Mouse (Mus musculus) hindbrain, postnatal 0 days (tissue): ENCODE measurements around the gene Brsk1. TPM values are rescaled to one million over a fixed set of nuclear protein-coding genes. Genes with fewer than 3 reads are reported as not detected.

Experiments
- ATAC-seq: fragments of 200-750 bp; cut with Nextera tagmentation; 2 replicates; pipeline ENCODE4 v1.8.0; 2017; ENCODE audit warnings: mild to moderate bottlenecking, moderate TSS enrichment, moderate library complexity
- DNase-seq: peaks from one replicate; pipeline ENCODE4 v3.0.0-alpha.2; 2015; ENCODE audit warnings: low spot score
- H3K27ac ChIP-seq: fragments of 300-500 bp; sonication (generic); 2 replicates; pipeline ENCODE4 v1.5.1; 2014; ENCODE audit warnings: mild to moderate bottlenecking
- H3K27me3 ChIP-seq: fragments of 300-500 bp; sonication (generic); 2 replicates; pipeline ENCODE4 v1.6.1; 2014; ENCODE audit warnings: low read length, mixed read lengths; ENCODE audit not compliant: insufficient read depth
- H3K36me3 ChIP-seq: fragments of 300-500 bp; sonication (generic); 2 replicates; pipeline ENCODE4 v1.6.1; 2014; ENCODE audit warnings: low read length, mixed read lengths; ENCODE audit not compliant: insufficient read depth
- H3K4me1 ChIP-seq: fragments of 300-500 bp; sonication (generic); 2 replicates; pipeline ENCODE4 v1.6.1; 2014; ENCODE audit warnings: antibody characterized with exemption, low read length, mixed read lengths; ENCODE audit not compliant: insufficient read depth
- H3K4me2 ChIP-seq: fragments of 300-500 bp; sonication (generic); 2 replicates; pipeline ENCODE4 v1.6.1; 2014; ENCODE audit warnings: low read depth, mild to moderate bottlenecking, low read length, moderate library complexity, mixed read lengths
- H3K4me3 ChIP-seq: fragments of 300-500 bp; sonication (generic); 2 replicates; pipeline ENCODE4 v1.5.1; 2014; ENCODE audit warnings: low read length
- H3K9ac ChIP-seq: fragments of 300-500 bp; sonication (generic); replicated peaks from 2 replicates; pipeline ENCODE4 v1.6.1; 2014; ENCODE audit warnings: mild to moderate bottlenecking, low read length, moderate library complexity, mixed read lengths
- H3K9me3 ChIP-seq: fragments of 300-500 bp; sonication (generic); 2 replicates; pipeline ENCODE4 v1.6.1; 2016; ENCODE audit warnings: low read length, mixed read lengths
- CTCF ChIP-seq: IDR thresholded peaks from 2 replicates; pipeline ENCODE4 v1.5.1; 2016; ENCODE audit warnings: antibody characterized with exemption, control low read depth, low read depth
- WGBS: fragments of 180-500 bp; shearing (Covaris S2); extraction: QIAGEN DNeasy Blood & Tissue Kit; methylation state at CpG from one replicate; pipeline ENCODE4 v1.1.7; 2014; 5-methylcytosine and 5-hydroxymethylcytosine counted together
- polyA plus RNA-seq: library from polyadenylated mRNA; unstranded; fragments of >200 nt; fragmentation: Nextera tagmentation; extraction: Ambion mirVana; gene quantifications from 2 replicates; pipeline ENCODE4 v1.2.1, GENCODE M21; 2015
- total RNA-seq: library from RNA; depleted of rRNA; stranded (reverse); fragments of >200 nt; gene quantifications from 2 replicates; pipeline ENCODE4 v1.2.3, GENCODE M21; 2014

Brsk1 gene
- total and polyA plus RNA-seq, 2 experiments from 2014 or later: 7.1 to 195 TPM

- WGBS: 93% methylated on average over 7 of the region's 7 CpGs
Measured at GRCm38 (mm10) chr7:4675200-4675599, 15.2 kb upstream of the Brsk1 start.

DNA sequence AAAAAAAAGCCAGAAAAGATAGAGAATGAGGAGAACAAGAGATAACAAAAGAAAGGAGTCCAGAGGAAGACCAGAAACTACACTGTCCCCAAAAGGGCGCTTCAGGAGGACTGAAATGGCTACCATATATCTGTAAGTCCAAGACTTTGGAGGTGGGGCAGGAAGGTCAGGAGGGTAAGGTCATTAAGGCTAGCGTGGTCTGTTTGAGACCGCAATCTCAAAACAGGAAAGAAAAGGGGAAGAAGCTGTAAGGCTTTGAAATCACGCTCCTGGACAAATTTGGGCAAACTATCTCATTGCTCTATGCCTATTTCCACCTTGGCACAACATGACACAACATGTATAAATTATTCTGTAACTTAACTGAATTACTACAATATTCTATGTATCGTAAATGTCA is 7.1 kb upstream of the Brsk1 start:
- Histone ChIP-seq H3K4me3 (no peak overlapping the region), H3K36me3 (peaks cover 12% of the 10 kb centered on the region), H3K4me2 (no peak overlapping the region), H3K4me1 (no peaks in the 10 kb centered on the region), H3K27me3 (no peaks in the 10 kb centered on the region), H3K27ac (no peak overlapping the region), H3K9me3 (no peaks in the 10 kb centered on the region), H3K9ac (no peak overlapping the region)
- WGBS: 92% methylated on average over 5 of the region's 5 CpGs
- no peak for ATAC-seq
- no peak for DNase-seq
- TF ChIP-seq CTCF: no peak

More at GRCm38 (mm10) chr7:4675200-4675599, 15.2 kb upstream of the Brsk1 start:
- H3K9ac ChIP-seq: no peak overlapping the region
- no peak for ATAC-seq
- no peaks in the 10 kb centered on the region for H3K4me1 ChIP-seq
- no peaks in the 10 kb centered on the region for H3K27me3 ChIP-seq
- H3K27ac ChIP-seq: no peak overlapping the region
- no peak for TF ChIP-seq CTCF
- H3K9me3 ChIP-seq: no peaks in the 10 kb centered on the region
- no peak for DNase-seq
- H3K4me2 ChIP-seq: no peak overlapping the region
- H3K4me3 ChIP-seq: no peak overlapping the region
- H3K36me3 ChIP-seq: peaks cover 39% of the 10 kb centered on the region

- Histone ChIP-seq H3K9me3 (no peaks in the 10 kb centered on the region), H3K4me2 (peak overlapping the region; percentile 92), H3K27me3 (no peaks in the 10 kb centered on the region), H3K9ac (peak overlapping the region; percentile 52), H3K27ac (peak overlapping the region; percentile 73), H3K4me1 (no peaks in the 10 kb centered on the region), H3K4me3 (peak overlapping the region; percentile 78), H3K36me3 (peaks cover 12% of the 10 kb centered on the region)
- whole genome bisulfite sequencing: 0% methylated on average over 13 of the region's 13 CpGs
- ATAC-seq (no peak), DNase-seq (no peak)
- TF ChIP-seq CTCF: no peak
Measured at GRCm38 (mm10) chr7:4684203-4684602, 6.2 kb upstream of the Brsk1 start.

DNA sequence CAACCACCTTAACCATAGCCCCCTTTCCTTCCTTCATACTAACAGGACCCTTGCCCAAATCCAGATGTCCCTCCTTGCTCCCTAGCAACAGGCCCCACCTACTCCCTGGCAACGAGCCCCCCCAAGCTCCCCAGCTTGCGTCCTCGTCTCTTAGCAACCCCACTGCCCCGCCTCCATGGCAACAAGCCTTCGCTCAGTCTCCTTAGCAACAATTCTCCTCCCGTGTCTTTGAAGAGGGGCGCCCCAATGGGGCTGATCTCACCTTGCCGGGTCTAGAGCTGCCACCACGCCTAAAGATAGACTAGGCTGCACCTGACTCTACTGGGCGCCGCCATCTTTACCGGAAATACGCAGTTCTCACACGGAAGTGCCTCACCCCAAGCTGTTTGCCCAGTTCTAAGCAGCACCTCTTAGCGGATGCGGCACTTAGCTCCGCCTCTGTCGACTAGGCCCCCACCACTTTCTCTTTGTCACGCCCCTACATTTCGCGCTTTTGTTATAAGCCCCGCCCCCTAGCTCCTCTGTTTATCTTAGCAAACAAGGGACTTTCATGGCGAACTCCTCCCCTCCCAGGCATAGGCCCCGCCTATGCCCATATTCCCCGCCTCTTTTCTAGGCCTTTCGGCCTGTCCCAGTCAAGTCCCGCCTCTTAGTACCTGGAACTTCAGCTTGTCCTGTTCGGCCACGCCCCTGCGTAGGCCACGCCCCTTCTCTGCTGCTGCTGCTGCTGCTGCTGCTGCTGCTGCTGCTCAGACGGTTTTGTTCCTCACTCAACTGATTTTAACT is 5.6 kb upstream of the Brsk1 start, which contains the start of gene Hspbp1:
TSS of gene Hspbp1 (minus strand) at position 437 of the 786 bp plus-strand sequence.
- Histone ChIP-seq H3K36me3 (peaks cover 10% of the 10 kb centered on the region), H3K4me1 (no peaks in the 10 kb centered on the region), H3K4me3 (peak within 1 kb of the TSS; percentile 78), H3K9ac (peak within 1 kb of the TSS; percentile 52), H3K27me3 (no peaks in the 10 kb centered on the region), H3K4me2 (peak within 1 kb of the TSS; percentile 92), H3K9me3 (no peaks in the 10 kb centered on the region), H3K27ac (peak within 1 kb of the TSS; percentile 73)
- WGBS: 0% methylated on average over 32 of the region's 32 CpGs
- TF ChIP-seq CTCF: peak; percentile 16; the same call in 1 of the 2 replicates
- ATAC-seq (peak; percentile 97), DNase-seq (peak; percentile 95)

DNA sequence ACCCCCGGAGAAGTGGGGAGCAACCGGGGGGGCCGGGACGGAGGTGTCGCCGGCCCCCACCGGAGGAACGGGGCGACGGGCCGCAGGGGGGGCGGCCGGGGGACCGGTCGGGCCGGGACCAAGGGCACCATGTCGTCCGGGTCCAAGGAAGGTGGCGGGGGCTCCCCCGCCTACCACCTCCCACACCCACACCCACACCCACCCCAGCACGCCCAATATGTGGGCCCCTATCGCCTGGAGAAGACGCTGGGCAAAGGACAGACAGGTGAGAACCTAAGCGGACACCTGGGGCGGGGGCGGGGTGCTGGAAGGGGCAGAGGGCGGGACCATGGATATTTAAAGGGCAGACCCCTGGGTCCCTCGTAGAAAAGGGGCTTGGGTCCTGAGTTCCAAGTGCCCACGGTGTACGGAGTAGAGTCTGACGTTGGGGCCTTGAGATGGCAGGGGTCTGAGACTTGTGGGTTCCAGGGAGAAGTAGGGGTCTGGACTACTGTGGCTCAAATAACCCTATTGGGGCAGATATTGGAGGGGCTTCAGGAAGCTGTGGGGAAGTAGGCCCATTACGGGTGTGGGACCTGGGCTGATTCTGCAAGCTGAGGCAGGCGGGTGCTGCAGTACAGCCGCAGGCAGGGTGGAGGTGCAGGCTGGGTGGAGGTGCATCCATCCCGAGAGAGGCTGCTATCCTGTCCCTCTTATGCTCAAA is 698 bp downstream of the Brsk1 start:
- peak; percentile 40 for DNase-seq
- Histone ChIP-seq H3K4me1 (no peaks in the 10 kb centered on the region; the same call in 1 of the 2 replicates), H3K9ac (peak overlapping the region; percentile 100), H3K4me2 (peak overlapping the region; percentile 72), H3K4me3 (peak overlapping the region; percentile 87), H3K27me3 (no peaks in the 10 kb centered on the region), H3K27ac (peak overlapping the region; percentile 97), H3K36me3 (peaks cover 21% of the 10 kb centered on the region), H3K9me3 (no peaks in the 10 kb centered on the region)
- no peak for TF ChIP-seq CTCF
- peak; percentile 53 for ATAC-seq
- WGBS: 3% methylated on average over 31 of the region's 35 CpGs

- no peak for TF ChIP-seq CTCF
- Histone ChIP-seq H3K4me2 (no peak overlapping the region), H3K27ac (no peak overlapping the region), H3K4me3 (no peak overlapping the region), H3K27me3 (no peaks in the 10 kb centered on the region), H3K4me1 (no peaks in the 10 kb centered on the region; the same call in 1 of the 2 replicates), H3K36me3 (peaks cover 27% of the 10 kb centered on the region), H3K9ac (no peak overlapping the region), H3K9me3 (no peaks in the 10 kb centered on the region)
- ATAC-seq (no peak), DNase-seq (no peak)
- WGBS: 59% methylated on average over 6 of the region's 6 CpGs
Measured at GRCm38 (mm10) chr7:4693004-4693403, 2.6 kb downstream of the Brsk1 start.

- Histone ChIP-seq H3K9ac (no peak overlapping the region), H3K4me3 (no peak overlapping the region), H3K4me2 (no peak overlapping the region), H3K9me3 (no peaks in the 10 kb centered on the region), H3K27me3 (no peaks in the 10 kb centered on the region), H3K4me1 (no peaks in the 10 kb centered on the region), H3K36me3 (peaks cover 48% of the 10 kb centered on the region), H3K27ac (no peak overlapping the region)
- no peak for TF ChIP-seq CTCF
- 31% methylated on average over 8 of the region's 8 CpGs for WGBS
- ATAC-seq (no peak), DNase-seq (no peak)
Measured at GRCm38 (mm10) chr7:4702334-4702733, 11.9 kb downstream of the Brsk1 start.
